Mouse (Mus musculus): ENCODE data around the gene Gm49353. TPM values are rescaled to one million over a fixed set of nuclear protein-coding genes. Genes with fewer than 3 reads are reported as not detected.

Gm49353 gene
- polyA plus RNA-seq, 1 experiment from 2014 or later: not detected

DNA sequence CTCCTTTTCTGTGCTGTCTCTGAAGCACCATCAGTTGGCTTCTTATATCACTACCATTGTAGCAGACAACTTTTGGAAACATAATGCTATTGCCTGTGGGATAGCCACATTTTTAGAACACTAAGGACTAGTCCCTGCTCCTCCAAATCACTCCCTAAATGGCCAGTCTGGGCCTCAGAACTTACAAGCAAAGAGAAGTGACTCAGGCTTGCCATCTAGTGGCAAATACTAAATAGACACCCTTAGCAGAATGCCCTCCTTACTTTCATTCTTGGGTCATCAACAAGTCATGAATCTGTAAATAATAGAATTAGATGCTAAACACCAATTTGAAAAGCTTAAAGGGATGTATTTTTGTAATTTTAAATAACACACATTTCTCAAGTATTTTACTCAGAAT lies 8.0 kb downstream of the Gm49353 start:
- no peak for ATAC-seq (replicated peaks; ENCODE audit: insufficient number of reproducible peaks, insufficient read depth, low FRiP score, low read depth)
- Histone ChIP-seq H3K4me1 (replicated peaks) (no peaks in the 10 kb centered on the region), H3K9ac (no peak overlapping the region), H3K27ac (no peak overlapping the region), H3K9me3 (replicated peaks) (no peaks in the 10 kb centered on the region), H3K36me3 (no peaks in the 10 kb centered on the region), H3K27me3 (no peaks in the 10 kb centered on the region), H3K4me3 (no peak overlapping the region), H3K4me2 (no peak overlapping the region)

- Histone ChIP-seq H3K9me3 (replicated peaks) (no peaks in the 10 kb centered on the region), H3K27ac (no peak overlapping the region), H3K4me3 (no peak overlapping the region), H3K4me1 (replicated peaks) (no peaks in the 10 kb centered on the region), H3K9ac (no peak overlapping the region), H3K4me2 (no peak overlapping the region), H3K27me3 (no peaks in the 10 kb centered on the region), H3K36me3 (no peaks in the 10 kb centered on the region)
- WGBS: 38% methylated on average over 3 of the region's 3 CpGs
- no peak for ATAC-seq (replicated peaks; ENCODE audit: insufficient number of reproducible peaks, insufficient read depth, low FRiP score, low read depth)
Observed at GRCm38 (mm10) chr10:29208735-29209134, 10.0 kb downstream of the Gm49353 start.

DNA sequence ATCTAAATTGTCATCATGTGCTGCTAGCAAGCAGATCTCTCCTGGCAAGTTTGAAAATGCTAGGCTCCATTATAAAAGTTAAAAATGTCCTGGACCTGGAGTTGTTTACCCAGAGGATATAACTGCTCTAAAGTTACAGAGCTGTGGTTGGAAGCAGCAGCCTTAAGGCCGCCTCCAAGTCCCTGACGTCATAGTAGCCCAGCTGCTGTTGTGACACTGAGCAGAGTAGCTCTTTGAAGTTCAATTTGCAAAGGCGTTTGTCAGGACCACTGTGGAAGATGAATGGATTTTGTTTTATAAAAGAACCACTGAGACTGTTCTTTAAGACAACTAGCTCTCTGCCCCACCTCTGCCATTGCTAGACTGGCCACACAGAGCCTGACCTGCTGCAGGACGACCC lies 12.7 kb downstream of the Gm49353 start, which contains the start of gene 9330159F19Rik:
Gene 9330159F19Rik, plus strand, starts transcription at position 154 of the 400 bp plus-strand sequence.
- H3K9ac ChIP-seq: no peak within 1 kb of the TSS
- ATAC-seq (replicated peaks; ENCODE audit: insufficient number of reproducible peaks, insufficient read depth, low FRiP score, low read depth): no peak
- no peak within 1 kb of the TSS for H3K4me2 ChIP-seq
- H3K27ac ChIP-seq: no peak within 1 kb of the TSS
- no peaks in the 10 kb centered on the region for H3K36me3 ChIP-seq
- 15% methylated on average over 4 of the region's 4 CpGs for WGBS
- H3K27me3 ChIP-seq: no peaks in the 10 kb centered on the region
- H3K4me3 ChIP-seq: no peak within 1 kb of the TSS
- H3K4me1 ChIP-seq (replicated peaks): no peaks in the 10 kb centered on the region
- no peaks in the 10 kb centered on the region for H3K9me3 ChIP-seq (replicated peaks)

- Histone ChIP-seq H3K9me3 (replicated peaks) (no peaks in the 10 kb centered on the region), H3K27ac (no peak overlapping the region), H3K27me3 (no peaks in the 10 kb centered on the region), H3K4me3 (no peak overlapping the region), H3K4me1 (replicated peaks) (no peaks in the 10 kb centered on the region), H3K9ac (no peak overlapping the region), H3K36me3 (no peaks in the 10 kb centered on the region), H3K4me2 (no peak overlapping the region)
- no peak for ATAC-seq (replicated peaks; ENCODE audit: insufficient number of reproducible peaks, insufficient read depth, low FRiP score, low read depth)
- WGBS: 56% methylated on average over 3 of the region's 3 CpGs
Observed at GRCm38 (mm10) chr10:29213534-29214100, 14.9 kb downstream of the Gm49353 start.

DNA sequence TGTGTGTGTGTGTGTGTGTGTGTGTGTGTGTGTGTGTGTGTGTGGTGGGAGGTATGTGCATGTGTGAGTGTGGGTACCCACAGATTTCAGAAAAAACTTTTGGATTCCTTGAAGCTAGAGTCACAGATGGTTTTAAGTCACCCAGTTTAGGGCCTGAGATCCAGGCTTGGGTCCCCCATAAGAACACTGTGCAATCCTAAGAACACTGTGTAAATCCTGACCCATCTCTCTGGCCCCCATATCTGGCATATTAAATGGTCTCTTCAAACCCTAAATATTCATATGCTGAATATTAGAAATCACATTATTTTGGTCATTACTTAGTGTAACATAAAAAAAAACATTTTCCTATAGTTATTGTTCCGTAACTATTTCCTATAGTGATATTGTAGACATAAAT lies 18.2 kb downstream of the Gm49353 start:
- Histone ChIP-seq H3K27me3 (no peaks in the 10 kb centered on the region), H3K4me3 (no peak overlapping the region), H3K9me3 (replicated peaks) (no peaks in the 10 kb centered on the region), H3K36me3 (no peaks in the 10 kb centered on the region), H3K4me2 (no peak overlapping the region), H3K4me1 (replicated peaks) (no peaks in the 10 kb centered on the region), H3K9ac (no peak overlapping the region), H3K27ac (no peak overlapping the region)
- no peak for ATAC-seq (replicated peaks; ENCODE audit: insufficient number of reproducible peaks, insufficient read depth, low FRiP score, low read depth)
- 84% methylated on average over 1 of the region's 1 CpGs for WGBS

- Histone ChIP-seq H3K4me1 (replicated peaks) (no peaks in the 10 kb centered on the region), H3K27ac (no peak overlapping the region), H3K4me3 (no peak overlapping the region), H3K9me3 (replicated peaks) (no peaks in the 10 kb centered on the region), H3K4me2 (no peak overlapping the region), H3K36me3 (no peaks in the 10 kb centered on the region), H3K9ac (no peak overlapping the region), H3K27me3 (no peaks in the 10 kb centered on the region)
- 78% methylated on average over 2 of the region's 2 CpGs for WGBS
- no peak for ATAC-seq (replicated peaks; ENCODE audit: insufficient number of reproducible peaks, insufficient read depth, low FRiP score, low read depth)
Observed at GRCm38 (mm10) chr10:29217451-29217850, 18.7 kb downstream of the Gm49353 start.

DNA sequence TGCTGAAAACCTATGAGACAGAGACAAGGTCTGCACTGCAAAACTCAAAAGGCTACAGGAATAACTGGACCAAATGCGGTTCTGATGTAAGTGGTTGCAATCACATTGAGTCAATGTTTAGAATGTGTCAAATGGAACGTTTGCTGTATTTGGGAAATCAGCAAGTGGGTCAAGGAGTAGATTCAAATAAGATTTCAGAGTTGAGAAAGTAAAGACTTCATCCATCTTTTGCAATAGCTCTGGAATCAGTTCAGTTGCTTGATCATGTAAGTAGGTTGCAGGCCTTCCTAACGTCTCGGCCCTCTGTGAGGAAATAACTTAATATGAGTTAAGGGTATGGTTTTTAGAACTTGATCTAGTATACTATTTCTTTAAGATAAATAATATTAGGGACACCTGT lies 26.6 kb downstream of the Gm49353 start:
- H3K4me3 ChIP-seq: no peak overlapping the region
- no peak overlapping the region for H3K9ac ChIP-seq
- H3K36me3 ChIP-seq: no peaks in the 10 kb centered on the region
- ATAC-seq (replicated peaks; ENCODE audit: insufficient number of reproducible peaks, insufficient read depth, low FRiP score, low read depth): no peak
- H3K27me3 ChIP-seq: no peaks in the 10 kb centered on the region
- H3K9me3 ChIP-seq (replicated peaks): no peaks in the 10 kb centered on the region
- 82% methylated on average over 4 of the region's 4 CpGs for WGBS
- no peak overlapping the region for H3K4me2 ChIP-seq
- no peak overlapping the region for H3K27ac ChIP-seq
- H3K4me1 ChIP-seq (replicated peaks): no peaks in the 10 kb centered on the region

GRCm38 (mm10) chr10:29231208-29231607 lies 32.5 kb downstream of the Gm49353 start:
- Histone ChIP-seq H3K27ac (no peak overlapping the region), H3K9me3 (replicated peaks) (no peaks in the 10 kb centered on the region), H3K4me2 (no peak overlapping the region), H3K36me3 (no peaks in the 10 kb centered on the region), H3K27me3 (no peaks in the 10 kb centered on the region), H3K4me3 (no peak overlapping the region), H3K4me1 (replicated peaks) (no peaks in the 10 kb centered on the region), H3K9ac (no peak overlapping the region)
- no peak for ATAC-seq (replicated peaks; ENCODE audit: insufficient number of reproducible peaks, insufficient read depth, low FRiP score, low read depth)
- WGBS: 62% methylated on average over 2 of the region's 2 CpGs

Other genes with a start within 250 kb of the Gm49353 start
- gene 2310057J18Rik, start 212.7 kb upstream of the Gm49353 start, polyA plus RNA-seq (2015; fragmentation: Nextera tagmentation; extraction: Ambion mirVana): not detected in 2 replicates
- gene Soga3, start 55.1 kb upstream of the Gm49353 start, polyA plus RNA-seq (2015; fragmentation: Nextera tagmentation; extraction: Ambion mirVana): 0.19 and 0.51 TPM in 2 replicates
- gene 9330159F19Rik, start 12.7 kb downstream of the Gm49353 start, polyA plus RNA-seq (2015; fragmentation: Nextera tagmentation; extraction: Ambion mirVana): 0.13 and 0.44 TPM in 2 replicates
- gene Echdc1, start 114.2 kb downstream of the Gm49353 start, polyA plus RNA-seq (2015; fragmentation: Nextera tagmentation; extraction: Ambion mirVana): 24.9 and 25.0 TPM in 2 replicates
- gene Rnf146, start 163.5 kb downstream of the Gm49353 start, polyA plus RNA-seq (2015; fragmentation: Nextera tagmentation; extraction: Ambion mirVana): 35.7 and 37.9 TPM in 2 replicates

All from heart, embryonic 15.5 days (tissue).